Mouse (Mus musculus): ENCODE results near the gene H2-Q7. TPM values are rescaled to one million over a fixed set of nuclear protein-coding genes. Genes with fewer than 3 reads are reported as not detected.

Gene H2-Q7
- total RNA-seq, 2 experiments from 2014 or later = 23.7 to 63.1 TPM

Other genes starting within 250 kb of the H2-Q7 start
- gene Ltb, start 244.7 kb upstream of the H2-Q7 start, total RNA-seq (2015) = 0.22 and 0.81 TPM in 2 replicates
- gene Ltb, start 244.7 kb upstream of the H2-Q7 start, total RNA-seq (2017) = 0.47 and 4.4 TPM in 2 replicates
- 18.6 and 33.2 TPM in 2 replicates for gene Tnf, start 237.1 kb upstream of the H2-Q7 start, total RNA-seq (2015)
- 11.1 and 16.4 TPM in 2 replicates for gene Tnf, start 237.1 kb upstream of the H2-Q7 start, total RNA-seq (2017)
- gene Lta, start 233.8 kb upstream of the H2-Q7 start, total RNA-seq (2015) = not detected in 2 replicates
- not detected in 2 replicates for gene Lta, start 233.8 kb upstream of the H2-Q7 start, total RNA-seq (2017)
- not detected in 2 replicates for gene Gm16181, start 218.3 kb upstream of the H2-Q7 start, total RNA-seq (2015)
- not detected in 2 replicates for gene Gm16181, start 218.3 kb upstream of the H2-Q7 start, total RNA-seq (2017)
- 4.1 and 6.9 TPM in 2 replicates for gene Atp6v1g2, start 205.5 kb upstream of the H2-Q7 start, total RNA-seq (2015)
- 1.1 and 2.4 TPM in 2 replicates for gene Atp6v1g2, start 205.5 kb upstream of the H2-Q7 start, total RNA-seq (2017)
- gene Nfkbil1, start 203.4 kb upstream of the H2-Q7 start, total RNA-seq (2015) = 1.9 and 3.1 TPM in 2 replicates
- 6.7 and 8.0 TPM in 2 replicates for gene Nfkbil1, start 203.4 kb upstream of the H2-Q7 start, total RNA-seq (2017)
- gene Ddx39b, start 197.4 kb upstream of the H2-Q7 start, total RNA-seq (2015) = 289 and 314 TPM in 2 replicates
- 188 and 193 TPM in 2 replicates for gene Ddx39b, start 197.4 kb upstream of the H2-Q7 start, total RNA-seq (2017)
- 248 and 262 TPM in 2 replicates for gene H2-D1, start 176.4 kb upstream of the H2-Q7 start, total RNA-seq (2015)
- 464 and 467 TPM in 2 replicates for gene H2-D1, start 176.4 kb upstream of the H2-Q7 start, total RNA-seq (2017)
- gene H2-Q1, start 118.8 kb upstream of the H2-Q7 start, total RNA-seq (2015) = not detected in 2 replicates
- not detected in 2 replicates for gene H2-Q1, start 118.8 kb upstream of the H2-Q7 start, total RNA-seq (2017)
- not detected in 2 replicates for gene H2-Q2, start 96.9 kb upstream of the H2-Q7 start, total RNA-seq (2015)
- not detected in 2 replicates for gene H2-Q2, start 96.9 kb upstream of the H2-Q7 start, total RNA-seq (2017)
- 10.6 and 18.1 TPM in 2 replicates for gene H2-Q4, start 59.5 kb upstream of the H2-Q7 start, total RNA-seq (2015)
- 24.4 and 31.4 TPM in 2 replicates for gene H2-Q4, start 59.5 kb upstream of the H2-Q7 start, total RNA-seq (2017)
- gene H2-Q6, start 14.3 kb upstream of the H2-Q7 start, total RNA-seq (2015) = 23.3 and 37.3 TPM in 2 replicates
- gene H2-Q6, start 14.3 kb upstream of the H2-Q7 start, total RNA-seq (2017) = 25.6 and 40.7 TPM in 2 replicates
- 0.64 and 0.78 TPM in 2 replicates for gene H2-Q10, start 30.9 kb downstream of the H2-Q7 start, total RNA-seq (2015)
- gene H2-Q10, start 30.9 kb downstream of the H2-Q7 start, total RNA-seq (2017) = 0.30 and 0.71 TPM in 2 replicates
- 0.34 and 0.39 TPM in 2 replicates for gene Pou5f1, start 66.9 kb downstream of the H2-Q7 start, total RNA-seq (2015)
- gene Pou5f1, start 66.9 kb downstream of the H2-Q7 start, total RNA-seq (2017) = 0.64 TPM in 1 of 2 replicates, not detected in the other
- 23.3 and 23.8 TPM in 2 replicates for gene Tcf19, start 77.7 kb downstream of the H2-Q7 start, total RNA-seq (2015)
- 8.5 and 8.7 TPM in 2 replicates for gene Tcf19, start 77.7 kb downstream of the H2-Q7 start, total RNA-seq (2017)
- 1.1 and 1.9 TPM in 2 replicates for gene Cchcr1, start 77.9 kb downstream of the H2-Q7 start, total RNA-seq (2015)
- gene Cchcr1, start 77.9 kb downstream of the H2-Q7 start, total RNA-seq (2017) = 4.0 and 5.6 TPM in 2 replicates
- not detected in 2 replicates for gene Psors1c2, start 94.0 kb downstream of the H2-Q7 start, total RNA-seq (2015)
- gene Psors1c2, start 94.0 kb downstream of the H2-Q7 start, total RNA-seq (2017) = not detected in 2 replicates
- not detected in 2 replicates for gene Cdsn, start 113.0 kb downstream of the H2-Q7 start, total RNA-seq (2015)
- gene Cdsn, start 113.0 kb downstream of the H2-Q7 start, total RNA-seq (2017) = not detected in 2 replicates
- not detected in 2 replicates for gene 2300002M23Rik, start 128.3 kb downstream of the H2-Q7 start, total RNA-seq (2015)
- gene 2300002M23Rik, start 128.3 kb downstream of the H2-Q7 start, total RNA-seq (2017) = not detected in 2 replicates
- not detected in 2 replicates for gene Sfta2, start 162.4 kb downstream of the H2-Q7 start, total RNA-seq (2015)
- not detected in 2 replicates for gene Sfta2, start 162.4 kb downstream of the H2-Q7 start, total RNA-seq (2017)
- not detected in 2 replicates for gene Gm9573, start 187.5 kb downstream of the H2-Q7 start, total RNA-seq (2015)
- gene Gm9573, start 187.5 kb downstream of the H2-Q7 start, total RNA-seq (2017) = not detected in 2 replicates
- not detected in 2 replicates for gene Mucl3, start 204.5 kb downstream of the H2-Q7 start, total RNA-seq (2015)
- not detected in 2 replicates for gene Mucl3, start 204.5 kb downstream of the H2-Q7 start, total RNA-seq (2017)
- gene Vars2, start 228.4 kb downstream of the H2-Q7 start, total RNA-seq (2015) = 5.7 and 11.4 TPM in 2 replicates
- 12.7 and 14.9 TPM in 2 replicates for gene Vars2, start 228.4 kb downstream of the H2-Q7 start, total RNA-seq (2017)
- 26.2 and 31.8 TPM in 2 replicates for gene Gtf2h4, start 234.6 kb downstream of the H2-Q7 start, total RNA-seq (2015)
- 24.8 and 29.5 TPM in 2 replicates for gene Gtf2h4, start 234.6 kb downstream of the H2-Q7 start, total RNA-seq (2017)